Mouse (Mus musculus): ENCODE results near the gene Dimt1. TPM values are rescaled to one million over a fixed set of nuclear protein-coding genes. Genes with fewer than 3 reads are reported as not detected.
A peak's percentile ranks its signal among the peaks of the same experiment; 100 is the strongest.

Gene Dimt1
- polyA plus RNA-seq, 1 experiment from 2014 or later = 26.1 TPM

GRCm38 (mm10) chr13:106935871-106936255, 11.1 kb upstream of the Dimt1 start:
- H3K27me3 ChIP-seq = no peaks in the 10 kb centered on the region
- no peak for TF ChIP-seq CTCF (IDR thresholded peaks at IDR 0.05)
- ATAC-seq (no peak), DNase-seq (ENCODE audit: low read depth, low spot score) (no peak)
- POLR2A ChIA-PET = interaction anchor here (0.5 to 1.1 kb wide), 2 partner anchors 10 to 26 kb away, joined by 3 to 6 read pairs; no protein-coding TSS in a partner anchor
- in situ Hi-C loops (cut with MboI; ENCODE audit: low pct_unique_long_range_greater_than_20kb) = no loop called here
- CTCF ChIA-PET = interaction anchor here (1.1 to 2.0 kb wide), 3 partner anchors 9 to 17 kb away, joined by 3 to 6 read pairs (median 5); partner anchors contain the start of gene Dimt1

GRCm38 (mm10) chr13:106936256-106937137, 10.4 kb upstream of the Dimt1 start, which contains the start of gene Ipo11:
Gene Ipo11 (minus strand): TSS chr13:106936958.
- ATAC-seq (peak; percentile 97), DNase-seq (ENCODE audit: low read depth, low spot score) (peak; percentile 64)
- TF ChIP-seq CTCF (IDR thresholded peaks at IDR 0.05) = no peak
- no peaks in the 10 kb centered on the region for H3K27me3 ChIP-seq
- ChIA-PET POLR2A (interaction anchor here (0.5 to 1.1 kb wide), 2 partner anchors 10 to 27 kb away, joined by 3 to 6 read pairs; no protein-coding TSS in a partner anchor), CTCF (interaction anchor here (1.5 to 2.0 kb wide), 2 partner anchors 9 to 18 kb away, joined by 5 to 6 read pairs; no protein-coding TSS in a partner anchor)
- in situ Hi-C loops (cut with MboI; ENCODE audit: low pct_unique_long_range_greater_than_20kb) = no loop called here

GRCm38 (mm10) chr13:106937138-106937472, 9.8 kb upstream of the Dimt1 start:
- POLR2A ChIA-PET = no interaction called here
- ATAC-seq (no peak), DNase-seq (ENCODE audit: low read depth, low spot score) (no peak)
- CTCF ChIA-PET = no interaction called here
- in situ Hi-C loops (cut with MboI; ENCODE audit: low pct_unique_long_range_greater_than_20kb) = no loop called here
- no peaks in the 10 kb centered on the region for H3K27me3 ChIP-seq
- TF ChIP-seq CTCF (IDR thresholded peaks at IDR 0.05) = no peak

GRCm38 (mm10) chr13:106941211-106941976, 5.5 kb upstream of the Dimt1 start:
- no peak for DNase-seq (ENCODE audit: low read depth, low spot score)
- ChIA-PET POLR2A (interaction anchor here (0.6 kb wide), 1 partner anchor 25 kb away, joined by 5 read pairs; no protein-coding TSS in a partner anchor), CTCF (interaction anchor here (0.9 to 2.0 kb wide), 4 partner anchors 23 to 159 kb away, joined by 3 to 10 read pairs (median 4); no protein-coding TSS in a partner anchor)
- ATAC-seq = no peak
- in situ Hi-C loops (cut with MboI; ENCODE audit: low pct_unique_long_range_greater_than_20kb) = loop anchor here (5.0 kb wide), 1 partner anchor 161 kb away; no protein-coding TSS in a partner anchor
- no peak for TF ChIP-seq CTCF (IDR thresholded peaks at IDR 0.05)
- no peaks in the 10 kb centered on the region for H3K27me3 ChIP-seq

- no peak for DNase-seq (ENCODE audit: low read depth, low spot score)
- no peak for ATAC-seq
- in situ Hi-C loops (cut with MboI; ENCODE audit: low pct_unique_long_range_greater_than_20kb) = loop anchor here (5.0 kb wide), 1 partner anchor 160 kb away; no protein-coding TSS in a partner anchor
- no peak for TF ChIP-seq CTCF (IDR thresholded peaks at IDR 0.05)
- no peaks in the 10 kb centered on the region for H3K27me3 ChIP-seq
- ChIA-PET CTCF (interaction anchor here (1.3 kb wide), 1 partner anchor 159 kb away, joined by 3 read pairs; no protein-coding TSS in a partner anchor), POLR2A (no interaction called here)
These were observed 4.2 kb upstream of the Dimt1 start for GRCm38 (mm10) chr13:106942721-106943120.

GRCm38 (mm10) chr13:106945518-106945917, 1.4 kb upstream of the Dimt1 start:
- ChIA-PET POLR2A (interaction anchor here (0.5 kb wide), 1 partner anchor 64 kb away, joined by 3 read pairs; no protein-coding TSS in a partner anchor), CTCF (interaction anchor here (1.7 kb wide), 1 partner anchor 10 kb away, joined by 6 read pairs; no protein-coding TSS in a partner anchor)
- no peak for DNase-seq (ENCODE audit: low read depth, low spot score)
- ATAC-seq = no peak
- no peaks in the 10 kb centered on the region for H3K27me3 ChIP-seq
- TF ChIP-seq CTCF (IDR thresholded peaks at IDR 0.05) = no peak
- in situ Hi-C loops (cut with MboI; ENCODE audit: low pct_unique_long_range_greater_than_20kb) = no loop called here

- ChIA-PET POLR2A (no interaction called here), CTCF (no interaction called here)
- no peaks in the 10 kb centered on the region for H3K27me3 ChIP-seq
- no peak for TF ChIP-seq CTCF (IDR thresholded peaks at IDR 0.05)
- in situ Hi-C loops (cut with MboI; ENCODE audit: low pct_unique_long_range_greater_than_20kb) = no loop called here
- ATAC-seq = no peak
- no peak for DNase-seq (ENCODE audit: low read depth, low spot score)
These were observed 656 bp downstream of the Dimt1 start for GRCm38 (mm10) chr13:106947583-106947982.

GRCm38 (mm10) chr13:106954880-106955279, 8.0 kb downstream of the Dimt1 start:
- ATAC-seq = no peak
- in situ Hi-C loops (cut with MboI; ENCODE audit: low pct_unique_long_range_greater_than_20kb) = no loop called here
- POLR2A ChIA-PET = no interaction called here
- no peaks in the 10 kb centered on the region for H3K27me3 ChIP-seq
- TF ChIP-seq CTCF (IDR thresholded peaks at IDR 0.05) = no peak
- CTCF ChIA-PET = interaction anchor here (0.8 to 1.4 kb wide), 3 partner anchors 10 to 145 kb away, joined by 3 read pairs; no protein-coding TSS in a partner anchor
- DNase-seq (ENCODE audit: low read depth, low spot score) = no peak

- in situ Hi-C loops (cut with MboI; ENCODE audit: low pct_unique_long_range_greater_than_20kb) = no loop called here
- no peaks in the 10 kb centered on the region for H3K27me3 ChIP-seq
- ATAC-seq = no peak
- POLR2A ChIA-PET = interaction anchor here (0.7 kb wide), 1 partner anchor 9 kb away, joined by 3 read pairs; no protein-coding TSS in a partner anchor
- DNase-seq (ENCODE audit: low read depth, low spot score) = no peak
- no peak for TF ChIP-seq CTCF (IDR thresholded peaks at IDR 0.05)
- CTCF ChIA-PET = interaction anchor here (1.0 to 1.2 kb wide), 2 partner anchors 8 to 17 kb away, joined by 3 read pairs; no protein-coding TSS in a partner anchor
These were observed 10.6 kb downstream of the Dimt1 start for GRCm38 (mm10) chr13:106957554-106957953.

GRCm38 (mm10) chr13:106958286-106958685, 11.4 kb downstream of the Dimt1 start:
- POLR2A ChIA-PET = interaction anchor here (0.7 kb wide), 1 partner anchor 10 kb away, joined by 3 read pairs; no protein-coding TSS in a partner anchor
- in situ Hi-C loops (cut with MboI; ENCODE audit: low pct_unique_long_range_greater_than_20kb) = no loop called here
- TF ChIP-seq CTCF (IDR thresholded peaks at IDR 0.05) = no peak
- CTCF ChIA-PET = interaction anchor here (1.0 to 1.2 kb wide), 2 partner anchors 9 to 16 kb away, joined by 3 read pairs; no protein-coding TSS in a partner anchor
- H3K27me3 ChIP-seq = no peaks in the 10 kb centered on the region
- ATAC-seq (no peak), DNase-seq (ENCODE audit: low read depth, low spot score) (no peak)
